Mouse (Mus musculus) heart, adult 18-20 months (tissue): Measurements from ENCODE around the gene Pacrg. TPM values are rescaled to one million over a fixed set of nuclear protein-coding genes. Genes with fewer than 3 reads are reported as not detected.
A peak's percentile ranks its signal among the peaks of the same experiment; 100 is the strongest.

Experiments
- DNase-seq, 2 experiments: peaks; one replicate each; pipeline ENCODE4 v3.0.0; 2021 to 2022; ENCODE audit warnings: mixed read lengths in 1 of 2
- total RNA-seq, 2 experiments: library from RNA; stranded (reverse); gene quantifications; 2 replicates each; pipeline ENCODE4 v1.2.3; 2021

Gene Pacrg
- total RNA-seq, 2 experiments from 2014 or later = 1.1 to 2.1 TPM

DNA sequence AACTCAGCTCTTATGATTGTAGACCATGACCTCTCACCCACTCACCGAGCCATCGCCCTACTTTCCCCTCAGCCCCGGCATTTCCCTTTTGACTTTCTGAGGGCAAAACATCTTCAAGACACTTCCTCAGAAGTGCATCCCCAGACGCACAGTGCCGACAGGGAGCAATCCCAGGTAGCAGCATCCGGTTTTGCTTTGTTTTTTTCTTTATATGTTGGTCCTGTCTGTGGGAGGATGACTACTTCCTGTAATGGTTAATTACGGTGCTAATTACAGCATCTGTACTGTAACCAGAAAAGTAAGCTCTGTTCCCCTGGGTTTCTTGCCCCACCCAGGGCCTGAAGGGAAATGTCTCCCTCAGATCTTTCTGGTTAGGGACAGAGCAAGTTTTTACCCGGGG lies 468.6 kb downstream of the Pacrg start:
- DNase-seq = peak in 1 of 2 experiments; percentile 40

DNA sequence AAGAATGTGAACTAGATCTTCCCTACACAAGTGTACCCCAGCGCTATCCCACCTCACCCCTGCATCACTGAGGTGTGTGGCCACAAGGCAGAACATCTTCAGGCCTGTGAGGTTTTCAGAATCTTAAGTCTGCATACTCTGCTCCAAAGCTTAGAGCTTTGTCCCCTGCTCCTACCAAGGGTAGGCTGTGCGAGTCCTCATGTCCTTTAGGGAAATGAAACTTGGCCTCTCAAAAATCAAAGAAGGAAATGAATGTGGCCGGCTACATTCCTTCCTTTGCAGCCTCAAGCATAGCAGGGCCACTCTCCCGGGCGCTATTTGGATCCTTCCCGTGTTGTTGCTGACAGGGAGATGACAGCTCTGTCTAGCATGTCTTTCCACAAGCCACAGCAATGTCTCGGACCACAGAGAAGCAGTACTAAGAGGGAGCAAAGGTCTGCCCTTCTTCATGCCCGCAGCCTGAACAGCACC lies 469.4 kb downstream of the Pacrg start:
- DNase-seq = peak; percentile 55 to 75

DNA sequence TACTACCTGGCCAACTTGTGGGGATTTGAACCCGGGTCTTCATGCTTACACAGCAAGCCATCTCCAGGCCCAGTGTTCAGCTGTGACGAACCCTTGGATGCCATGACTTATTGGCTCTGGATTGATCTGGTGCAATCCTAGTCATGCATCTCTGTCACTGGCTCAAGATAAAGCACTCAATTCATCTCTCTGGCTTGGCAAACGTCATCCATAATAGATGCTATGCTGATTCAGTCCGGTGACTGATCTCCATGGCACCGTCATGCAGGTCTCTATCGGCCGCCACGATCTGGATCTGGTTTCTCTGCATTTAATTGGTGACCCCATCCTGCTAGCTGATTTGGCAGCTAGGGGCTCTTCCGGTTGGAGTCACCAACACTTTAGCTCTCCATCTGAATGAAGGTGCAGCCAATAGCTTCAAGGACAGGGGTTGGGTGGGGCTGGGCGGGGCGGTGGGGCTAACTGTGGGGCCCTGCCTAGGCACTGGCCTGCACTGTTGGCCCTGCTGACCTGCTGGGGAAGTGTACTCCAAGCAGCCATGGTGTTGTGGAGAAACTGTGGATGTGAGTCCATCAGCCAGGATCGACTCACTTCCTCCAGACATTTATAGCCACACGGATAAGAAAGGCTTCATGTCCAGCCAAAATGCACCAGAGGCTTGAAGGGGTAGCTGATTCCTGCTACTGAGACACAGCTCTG lies 470.0 kb downstream of the Pacrg start:
- peak in 1 of 2 experiments; percentile 56 for DNase-seq

DNA sequence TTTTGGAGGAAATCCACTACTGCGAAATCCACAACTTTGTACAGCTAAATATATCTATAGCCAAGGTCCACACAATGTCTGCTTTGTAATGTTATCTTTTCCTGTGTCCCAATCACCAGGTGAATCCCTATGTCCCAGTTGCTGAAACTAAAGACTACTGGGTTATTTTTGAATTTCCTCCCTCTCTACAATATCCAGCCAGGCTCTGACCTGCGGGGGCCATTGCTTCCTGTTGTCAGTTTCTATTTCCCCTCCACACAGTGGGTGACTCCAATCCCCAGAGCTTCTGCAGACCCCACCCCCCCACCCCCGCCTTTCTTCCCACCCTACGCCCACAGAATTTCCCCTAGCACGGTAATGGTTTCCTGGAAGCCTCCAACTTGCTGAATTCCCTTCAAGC lies 473.1 kb downstream of the Pacrg start:
- DNase-seq = peak in 1 of 2 experiments; percentile 61

DNA sequence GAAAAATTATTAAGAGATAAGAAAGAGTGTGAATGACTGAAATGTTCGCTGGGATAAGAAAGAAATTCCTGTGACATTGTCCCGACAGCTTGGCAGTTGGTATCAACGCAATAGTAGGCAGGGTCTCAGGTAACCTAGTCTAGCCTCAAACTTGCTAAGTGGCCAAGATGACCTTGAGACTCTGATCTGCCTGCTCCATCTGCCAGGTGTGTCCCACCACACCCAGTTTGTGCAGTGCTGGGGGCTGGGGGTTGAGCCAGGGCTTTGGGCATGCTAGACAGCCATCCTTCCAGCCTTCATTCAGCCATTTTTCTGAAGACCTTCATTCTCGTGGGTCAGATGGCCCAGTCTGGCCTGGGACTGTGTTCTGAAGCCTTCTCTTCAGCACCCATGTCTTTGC lies 473.5 kb downstream of the Pacrg start:
- no peak for DNase-seq

DNA sequence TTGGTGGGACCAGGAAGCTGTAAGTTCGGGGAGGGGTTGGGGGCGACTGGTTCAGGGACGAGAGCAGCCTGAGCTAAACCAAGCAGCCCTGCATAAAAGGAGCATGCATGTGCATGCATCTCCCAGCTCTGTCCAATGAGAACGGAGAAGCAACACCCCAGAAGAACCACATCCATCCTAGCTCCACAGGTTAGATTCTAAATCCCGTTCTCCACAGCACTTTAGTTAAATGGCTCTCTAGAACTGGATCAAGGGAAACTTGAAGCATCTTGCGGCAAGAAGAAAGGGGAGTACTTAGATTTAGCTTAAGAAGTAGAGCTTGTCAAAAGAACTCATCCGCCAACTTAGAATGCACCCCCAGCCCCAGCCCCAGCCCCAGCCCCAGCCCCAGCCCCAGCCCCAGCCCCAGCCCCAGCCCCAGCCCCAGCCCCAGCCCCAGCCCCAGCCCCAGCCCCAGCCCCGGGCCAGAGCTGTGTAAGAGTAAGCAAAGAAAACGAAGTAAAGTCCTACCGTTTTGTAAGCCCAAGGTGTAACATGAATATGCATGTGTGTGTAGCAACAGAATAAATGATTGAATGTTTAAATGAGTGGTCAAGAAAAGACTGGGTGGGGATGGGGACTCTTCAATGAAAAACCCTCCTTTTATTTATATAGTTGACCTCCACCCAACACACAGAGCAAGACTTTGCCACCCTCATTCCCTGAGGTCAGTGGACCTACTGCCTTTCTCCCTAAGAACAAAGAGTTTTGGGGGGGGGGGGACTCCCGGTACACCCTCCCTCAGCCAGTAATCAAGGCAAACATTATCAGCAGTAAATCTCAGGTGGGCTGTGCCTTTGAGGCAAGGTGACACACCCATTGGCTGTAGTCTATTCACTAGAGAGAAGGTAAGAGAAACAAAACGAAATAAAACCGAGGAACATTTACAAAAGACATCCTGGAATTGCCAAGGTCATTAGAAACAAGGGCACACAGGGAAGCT lies 474.3 kb downstream of the Pacrg start:
- no peak for DNase-seq

DNA sequence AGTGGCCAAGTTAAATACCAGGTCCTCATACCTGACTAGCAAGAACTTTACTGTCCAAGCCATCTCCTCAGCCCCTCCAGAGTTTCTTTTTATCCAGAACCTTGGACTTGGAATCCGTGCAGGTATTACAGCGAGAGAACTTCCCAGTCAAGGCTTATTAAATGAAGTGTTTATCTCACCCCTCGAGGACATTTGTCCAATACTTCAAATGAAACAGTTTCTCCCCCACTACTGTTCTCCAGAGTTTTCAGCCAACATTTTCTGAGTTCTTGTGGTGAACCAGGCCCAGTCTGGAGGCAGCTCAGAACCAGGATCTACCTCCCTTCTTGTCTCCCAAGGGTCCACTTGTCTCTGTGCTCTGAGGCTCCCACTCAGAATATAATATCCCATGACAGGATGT lies 477.0 kb downstream of the Pacrg start:
- no peak for DNase-seq

DNA sequence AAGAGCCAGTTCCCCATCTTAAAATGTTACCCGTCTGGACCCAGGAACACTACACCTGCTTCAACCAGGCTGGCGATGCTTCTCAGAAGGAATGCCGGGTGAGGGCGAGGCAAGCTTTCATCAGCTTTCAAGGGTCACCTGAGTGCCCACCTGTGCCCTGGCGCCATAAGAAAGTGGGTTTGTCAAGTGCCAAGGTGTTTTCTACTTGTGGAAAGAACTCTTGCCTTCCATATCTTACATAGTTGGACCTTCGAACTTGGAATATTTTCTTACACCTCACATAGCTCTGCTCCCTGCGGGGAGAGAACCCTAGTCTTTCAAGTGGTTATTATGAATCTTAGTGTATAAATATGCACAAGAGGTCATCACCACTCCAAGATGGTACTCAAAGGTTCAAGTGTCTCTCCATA lies 478.2 kb downstream of the Pacrg start:
- no peak for DNase-seq

DNA sequence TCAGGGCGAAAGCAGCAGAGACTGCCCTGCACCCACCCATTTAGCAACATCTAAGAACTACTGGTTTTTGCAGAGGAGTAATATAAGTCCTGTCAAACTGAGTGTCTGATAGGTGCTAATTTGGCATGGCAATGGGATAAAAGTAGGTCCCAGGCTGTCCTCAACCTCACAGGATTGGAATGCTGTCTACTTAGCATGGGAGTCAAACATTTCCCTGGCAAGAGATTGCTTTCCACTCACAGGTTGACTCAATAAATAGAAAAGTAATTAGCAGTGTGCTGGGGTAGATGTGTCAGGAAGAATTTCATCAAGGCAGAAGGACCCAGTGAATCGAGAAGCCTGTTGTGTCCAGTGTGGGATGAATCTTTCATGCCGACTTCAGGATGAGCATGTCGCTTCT lies 479.4 kb downstream of the Pacrg start:
- DNase-seq = peak in 1 of 2 experiments; percentile 54

DNA sequence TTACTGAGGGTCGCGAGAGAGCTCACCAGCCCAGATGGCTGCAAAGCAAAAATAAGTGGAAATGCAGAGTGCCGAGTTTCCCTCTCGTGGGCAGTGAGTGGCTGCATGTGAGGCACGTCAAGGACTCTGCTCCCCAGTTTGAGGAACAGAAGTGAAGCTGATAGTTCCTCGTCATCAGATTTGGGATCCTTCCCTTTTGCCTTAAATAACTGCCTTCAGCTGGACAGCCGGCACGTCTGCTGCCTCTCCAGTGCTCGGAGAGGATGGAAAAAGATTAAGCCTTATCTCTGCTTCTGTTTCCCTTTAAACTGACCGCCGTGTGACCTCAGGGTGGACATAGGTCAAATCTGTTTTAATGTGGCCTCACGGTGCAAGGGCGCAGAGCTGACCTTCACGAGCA lies 480.6 kb downstream of the Pacrg start:
- DNase-seq = peak in 1 of 2 experiments; percentile 69

DNA sequence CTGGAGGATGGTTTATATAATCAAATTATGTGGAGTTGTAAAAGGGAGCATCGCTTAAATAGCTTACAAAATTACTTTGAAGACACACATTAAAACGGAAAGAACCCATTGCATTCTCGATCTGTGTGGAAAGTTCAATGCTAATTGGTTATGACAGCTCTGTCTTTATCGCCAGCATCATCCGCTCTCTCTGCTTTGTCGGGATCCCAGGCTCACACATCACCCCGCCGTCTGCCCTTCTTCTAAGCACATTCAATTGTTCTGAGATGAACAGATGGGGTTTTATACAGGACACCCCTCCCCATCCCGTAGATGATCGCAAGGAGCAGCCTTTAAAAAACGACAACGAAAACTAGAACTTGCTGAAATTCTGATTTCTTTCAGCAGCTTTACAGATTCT lies 482.8 kb downstream of the Pacrg start:
- DNase-seq = no peak

DNA sequence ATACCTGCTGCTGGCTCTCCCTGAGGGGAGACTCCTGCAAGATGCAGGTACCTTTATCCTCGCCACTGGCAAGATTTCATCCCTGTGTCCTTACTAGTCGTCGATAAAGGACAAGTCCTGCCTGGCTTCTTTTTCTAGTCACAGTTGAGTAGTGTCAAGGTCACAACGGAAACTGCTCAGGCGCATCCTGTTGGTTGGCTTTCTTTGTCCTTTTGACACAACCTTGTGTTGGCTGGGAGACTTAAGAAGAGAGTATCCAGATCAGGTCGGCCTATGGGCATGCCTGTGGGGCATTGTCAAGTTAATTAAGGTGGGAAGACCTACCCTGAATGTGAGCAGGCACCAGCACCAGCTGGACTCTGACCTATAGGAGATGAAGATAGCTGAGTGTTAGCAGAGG lies 483.8 kb downstream of the Pacrg start:
- DNase-seq = no peak

DNA sequence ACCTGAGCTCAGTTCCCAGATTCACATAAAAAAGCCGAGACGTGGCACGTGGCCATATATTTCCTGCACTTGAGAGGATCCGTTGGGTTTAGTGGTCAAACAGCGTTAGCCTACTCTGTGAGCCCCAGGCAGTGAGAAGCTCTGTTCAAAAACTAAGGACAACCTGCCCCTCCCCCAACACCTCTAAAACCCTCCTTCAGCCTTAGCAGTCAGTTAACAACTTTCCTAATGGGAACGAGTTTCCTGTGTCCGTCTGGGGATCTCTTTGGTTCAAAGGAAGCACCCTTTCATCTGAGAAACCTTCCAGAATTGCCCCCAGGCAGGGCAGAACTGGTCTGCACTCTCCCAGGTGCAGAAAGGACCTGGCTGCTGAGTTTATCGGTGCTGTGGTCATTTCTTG lies 484.4 kb downstream of the Pacrg start:
- no peak for DNase-seq

Other genes with a start within 250 kb of the Pacrg start
- 10 to 100 TPM; 12.3 to 13.1 TPM for gene Prkn, start 73 bp upstream of the Pacrg start, total RNA-seq